Mouse (Mus musculus) E14TG2a.4 (cell line): Measurements from ENCODE around the gene Cacng5.

Experiments
- CTCF ChIP-seq: conservative IDR thresholded peaks from 2 replicates; pipeline ENCODE4 v1.5.1; 2014; ENCODE audit warnings: low read length
- NANOG ChIP-seq: IDR thresholded peaks from 2 replicates; pipeline ENCODE4 v1.6.1; 2014; ENCODE audit warnings: borderline replicate concordance, low read length, mixed read lengths
- POU5F1 ChIP-seq: IDR thresholded peaks from 2 replicates; pipeline ENCODE4 v1.6.1; 2014; ENCODE audit warnings: low read length, borderline replicate concordance

DNA sequence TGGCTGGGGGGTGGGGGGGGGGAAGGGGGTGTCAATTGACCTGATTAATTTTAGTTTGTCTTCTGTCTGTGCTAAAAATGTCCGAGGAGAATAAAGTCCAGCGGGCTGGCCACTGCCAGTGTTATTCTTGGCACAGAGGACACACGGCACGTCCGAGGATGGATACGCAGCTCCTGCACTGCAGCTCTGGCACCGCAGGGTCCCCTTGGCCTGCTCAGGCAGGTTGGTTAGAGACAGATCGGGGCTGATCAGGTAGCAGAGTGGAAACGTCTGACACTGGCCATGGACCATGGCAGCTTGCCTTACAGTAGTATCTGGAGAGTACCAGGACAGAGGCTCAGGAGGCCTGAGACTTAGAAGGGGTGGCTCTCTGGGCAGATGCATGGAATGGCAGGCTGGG, 35.4 kb upstream of the Cacng5 start:
- no peak for TF ChIP-seq CTCF
- no peak for TF ChIP-seq POU5F1
- TF ChIP-seq NANOG: no peak
